Mouse (Mus musculus) limb, embryonic 14.5 days (tissue): ENCODE measurements around the gene Cirbp. TPM values are rescaled to one million over a fixed set of nuclear protein-coding genes. Genes with fewer than 3 reads are reported as not detected.

Source experiments
- ATAC-seq: fragments of 200-750 bp; cut with Nextera tagmentation; 2 replicates; pipeline ENCODE4 v1.8.0; 2017; ENCODE audit warnings: low read depth, moderate number of reproducible peaks, moderate TSS enrichment; ENCODE audit not compliant: low FRiP score
- DNase-seq: peaks from one replicate; pipeline ENCODE4 v3.0.0-alpha.2; 2015; ENCODE audit warnings: low spot score
- H3K27ac ChIP-seq: fragments of 300-500 bp; sonication (generic); replicated peaks from 2 replicates; pipeline ENCODE4 v1.5.1; 2014; ENCODE audit warnings: low read depth, mild to moderate bottlenecking, low read length, moderate library complexity, mixed read lengths
- H3K27me3 ChIP-seq: fragments of 300-500 bp; sonication (generic); 2 replicates; pipeline ENCODE4 v1.6.1; 2014; ENCODE audit warnings: low read length, mixed read lengths; ENCODE audit not compliant: control insufficient read depth, insufficient read depth
- H3K36me3 ChIP-seq: fragments of 300-500 bp; sonication (generic); 2 replicates; pipeline ENCODE4 v1.6.1; 2014; ENCODE audit warnings: mild to moderate bottlenecking, low read length, moderate library complexity, mixed read lengths; ENCODE audit not compliant: control insufficient read depth, insufficient read depth
- H3K4me1 ChIP-seq: fragments of 300-500 bp; sonication (generic); 2 replicates; pipeline ENCODE4 v1.6.1; 2014; ENCODE audit warnings: antibody characterized with exemption, low read length, mixed read lengths; ENCODE audit not compliant: control insufficient read depth, insufficient read depth
- H3K4me2 ChIP-seq: fragments of 300-500 bp; sonication (generic); replicated peaks from 2 replicates; pipeline ENCODE4 v1.6.1; 2014; ENCODE audit warnings: low read depth, mild to moderate bottlenecking, low read length, moderate library complexity; ENCODE audit not compliant: severe bottlenecking
- H3K4me3 ChIP-seq: fragments of 300-500 bp; sonication (generic); replicated peaks from 2 replicates; pipeline ENCODE4 v1.5.1; 2014; ENCODE audit warnings: low read length
- H3K9ac ChIP-seq: fragments of 300-500 bp; sonication (generic); 2 replicates; pipeline ENCODE4 v1.6.1; 2014; ENCODE audit warnings: mild to moderate bottlenecking, low read depth, low read length, moderate library complexity; ENCODE audit not compliant: severe bottlenecking
- H3K9me3 ChIP-seq: fragments of 300-500 bp; sonication (generic); 2 replicates; pipeline ENCODE4 v1.6.1; 2016; ENCODE audit warnings: low read length; ENCODE audit not compliant: control insufficient read depth
- POLR2A ChIP-seq: fragments of 200-500 bp; IDR thresholded peaks from 2 replicates; pipeline ENCODE4 v1.8.0; 2012; ENCODE audit warnings: inconsistent platforms, mild to moderate bottlenecking, moderate library complexity, borderline replicate concordance; ENCODE audit not compliant: insufficient read depth, insufficient read length; ENCODE audit errors: extremely low read depth
- WGBS: fragments of 180-500 bp; shearing (Covaris S2); extraction: QIAGEN DNeasy Blood & Tissue Kit; methylation state at CpG from one replicate; pipeline ENCODE4 v1.1.7; 2014; 5-methylcytosine and 5-hydroxymethylcytosine counted together
- polyA plus RNA-seq, 2 experiments: library from polyadenylated mRNA; depleted of rRNA in 1 of 2; stranded (reverse) in 1 of 2; unstranded in 1 of 2; fragments of >200 nt; fragmentation: Nextera tagmentation in 1 of 2; extraction: Ambion mirVana in 1 of 2; gene quantifications; 2 replicates each; pipeline versions ENCODE4 v1.2.1 to v1.2.3; 2012 to 2014

Cirbp gene
- polyA plus RNA-seq, 2 experiments: 101 to 289 TPM

DNA sequence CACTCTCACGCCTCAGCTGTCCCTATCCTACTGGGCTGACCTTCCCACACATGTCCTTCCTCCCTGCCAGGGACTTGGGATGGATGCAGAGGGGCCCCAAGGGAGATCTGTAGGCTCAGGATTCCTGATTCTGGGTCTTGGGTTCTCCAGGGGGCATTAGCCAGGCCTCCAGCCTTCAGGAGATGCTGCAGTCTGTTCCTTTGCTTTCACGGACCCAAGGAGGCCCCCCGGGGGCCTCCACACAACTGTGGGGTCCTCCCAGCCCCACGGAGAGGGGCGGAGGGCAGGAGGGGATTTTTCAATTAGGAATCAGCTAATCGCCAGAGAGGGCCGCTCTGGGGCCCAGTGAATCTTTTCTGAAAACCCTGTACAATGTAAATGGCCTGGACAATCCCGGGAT, 28.7 kb downstream of the Cirbp start:
- WGBS: 56% methylated on average over 8 of the region's 8 CpGs

GRCm38 (mm10) chr10:80196167-80196566, 30.4 kb downstream of the Cirbp start:
- H3K27ac ChIP-seq: no peak overlapping the region
- WGBS: 73% methylated on average over 1 of the region's 1 CpGs
- TF ChIP-seq POLR2A: no peak
- H3K27me3 ChIP-seq: peaks cover 6% of the 10 kb centered on the region; the same call in 1 of the 2 replicates
- H3K9ac ChIP-seq: no peak overlapping the region
- no peak overlapping the region for H3K4me2 ChIP-seq
- DNase-seq (no peak), ATAC-seq (no peak)
- no peaks in the 10 kb centered on the region for H3K4me1 ChIP-seq
- H3K4me3 ChIP-seq: no peak overlapping the region
- H3K9me3 ChIP-seq: no peaks in the 10 kb centered on the region
- no peaks in the 10 kb centered on the region for H3K36me3 ChIP-seq

More for the DNA sequence above, 28.7 kb downstream of the Cirbp start:
- TF ChIP-seq POLR2A: no peak
- no peak overlapping the region for H3K4me2 ChIP-seq
- H3K4me1 ChIP-seq: peaks cover 10% of the 10 kb centered on the region
- H3K9me3 ChIP-seq: no peaks in the 10 kb centered on the region
- H3K27me3 ChIP-seq: peaks cover 13% of the 10 kb centered on the region
- H3K36me3 ChIP-seq: no peaks in the 10 kb centered on the region
- ATAC-seq (no peak), DNase-seq (no peak)
- H3K9ac ChIP-seq: no peak overlapping the region
- H3K4me3 ChIP-seq: no peak overlapping the region
- no peak overlapping the region for H3K27ac ChIP-seq

DNA sequence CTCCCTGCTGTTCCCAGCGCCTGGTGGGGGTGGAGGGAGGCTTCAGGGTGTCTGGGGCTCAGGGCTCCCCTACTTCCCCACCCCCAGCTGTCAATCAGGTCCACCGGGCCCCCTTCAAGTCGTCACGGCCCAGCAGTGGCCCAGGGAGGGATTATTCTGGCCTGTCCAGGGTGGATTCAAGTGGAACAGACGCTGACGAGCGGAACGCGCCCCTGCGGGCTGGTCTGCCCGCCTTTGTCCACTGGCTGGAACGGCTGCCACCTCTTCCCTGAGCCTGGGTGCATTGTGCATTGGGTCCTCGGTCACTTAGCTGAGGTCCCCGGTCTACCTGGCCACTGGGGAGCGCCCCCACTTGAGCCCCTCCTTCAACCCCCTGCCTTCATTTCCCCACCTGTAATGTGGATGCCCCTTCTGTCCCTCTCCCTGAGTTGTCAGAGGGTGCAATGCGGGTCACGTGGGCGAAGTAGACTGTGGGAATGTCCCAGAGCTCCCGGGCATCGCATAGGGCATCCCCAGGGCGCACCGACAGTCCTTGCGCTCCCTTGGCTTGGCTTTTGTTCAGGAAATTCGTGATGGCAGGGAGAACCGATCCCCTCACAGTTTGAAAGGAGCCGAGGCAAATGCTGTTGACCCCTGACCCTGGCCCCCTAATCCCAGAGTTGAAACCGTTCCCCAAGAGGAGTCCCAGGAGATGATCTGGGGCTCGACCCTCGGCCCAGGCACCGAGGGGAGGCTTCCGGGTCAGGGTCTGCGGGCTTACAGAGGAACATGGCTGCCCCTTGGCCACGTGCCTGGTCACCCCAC, 31.2 kb downstream of the Cirbp start:
- TF ChIP-seq POLR2A: no peak

DNA sequence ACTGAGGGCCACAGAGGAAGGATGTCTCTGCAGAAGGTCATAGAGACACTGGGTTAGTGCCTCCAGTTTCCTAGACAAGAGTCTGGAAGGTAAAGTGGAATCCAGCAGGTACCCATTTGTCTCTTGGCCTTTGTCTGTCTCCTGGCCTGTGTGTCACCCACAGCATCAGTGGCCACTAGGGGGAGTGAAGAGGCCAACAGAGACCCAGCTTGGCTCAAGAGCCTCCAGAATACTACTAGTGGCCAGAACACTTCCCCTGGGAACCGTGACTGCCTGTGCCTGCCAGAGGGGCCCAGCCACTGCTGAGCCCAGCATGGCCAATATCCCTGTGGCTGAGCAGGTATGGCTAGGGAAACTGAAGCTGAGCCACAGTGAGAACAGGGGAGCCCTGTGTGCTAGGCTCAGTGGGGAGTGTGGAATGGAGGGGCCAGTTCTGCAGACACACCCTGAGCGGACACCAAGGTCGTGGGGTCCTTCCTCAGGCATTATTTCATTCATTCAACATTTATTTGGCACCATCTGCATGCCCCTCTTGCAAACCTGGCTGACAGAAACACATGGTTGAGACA, 33.7 kb downstream of the Cirbp start:
- H3K9ac ChIP-seq: no peak overlapping the region
- H3K4me3 ChIP-seq: no peak overlapping the region
- no peak for TF ChIP-seq POLR2A
- H3K36me3 ChIP-seq: no peaks in the 10 kb centered on the region
- 54% methylated on average over 3 of the region's 3 CpGs for WGBS
- no peaks in the 10 kb centered on the region for H3K4me1 ChIP-seq
- no peaks in the 10 kb centered on the region for H3K9me3 ChIP-seq
- peak; percentile 71 for ATAC-seq
- H3K27ac ChIP-seq: no peak overlapping the region
- H3K27me3 ChIP-seq: no peaks in the 10 kb centered on the region
- DNase-seq: peak; percentile 86
- H3K4me2 ChIP-seq: no peak overlapping the region

More for the DNA sequence above, 31.2 kb downstream of the Cirbp start:
- no peaks in the 10 kb centered on the region for H3K9me3 ChIP-seq
- no peaks in the 10 kb centered on the region for H3K36me3 ChIP-seq
- H3K4me1 ChIP-seq: no peaks in the 10 kb centered on the region
- no peak overlapping the region for H3K4me3 ChIP-seq
- H3K27ac ChIP-seq: no peak overlapping the region
- no peak overlapping the region for H3K4me2 ChIP-seq
- 74% methylated on average over 28 of the region's 33 CpGs for WGBS
- ATAC-seq: no peak
- no peaks in the 10 kb centered on the region; the same call in 1 of the 2 replicates for H3K27me3 ChIP-seq
- DNase-seq: no peak
- no peak overlapping the region for H3K9ac ChIP-seq

DNA sequence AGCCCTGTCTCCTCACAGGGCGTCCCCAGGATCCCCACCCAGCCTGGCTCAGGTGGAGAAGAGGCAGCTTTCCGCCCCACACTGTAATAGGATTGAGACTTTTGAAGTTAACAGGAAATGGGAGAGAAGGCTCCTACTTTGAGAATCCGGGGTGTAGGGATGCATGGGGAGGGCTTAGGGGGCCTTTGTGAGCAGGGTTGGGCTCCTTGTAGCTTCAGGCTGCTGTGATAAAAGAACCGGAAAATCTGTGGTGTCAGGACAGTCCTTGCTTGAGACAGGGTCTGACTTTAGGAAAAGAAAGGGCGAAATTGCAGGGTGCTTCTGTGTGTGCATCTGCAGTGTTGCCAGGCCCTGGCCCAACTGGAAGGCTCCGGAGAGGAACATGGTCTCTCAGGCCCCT, 34.7 kb downstream of the Cirbp start:
- ATAC-seq (no peak), DNase-seq (no peak)
- H3K4me2 ChIP-seq: no peak overlapping the region
- H3K36me3 ChIP-seq: no peaks in the 10 kb centered on the region
- no peak overlapping the region for H3K4me3 ChIP-seq
- no peak overlapping the region for H3K27ac ChIP-seq
- no peaks in the 10 kb centered on the region for H3K4me1 ChIP-seq
- H3K9ac ChIP-seq: no peak overlapping the region
- no peaks in the 10 kb centered on the region for H3K27me3 ChIP-seq
- WGBS: 74% methylated on average over 6 of the region's 6 CpGs
- H3K9me3 ChIP-seq: no peaks in the 10 kb centered on the region
- TF ChIP-seq POLR2A: no peak
